Mouse (Mus musculus): Measurements from ENCODE around the gene Stk10. TPM values are rescaled to one million over a fixed set of nuclear protein-coding genes. Genes with fewer than 3 reads are reported as not detected.

The Stk10 gene
- polyA plus RNA-seq, 2 experiments from 2014 or later, result 66.9 to 116 TPM

DNA sequence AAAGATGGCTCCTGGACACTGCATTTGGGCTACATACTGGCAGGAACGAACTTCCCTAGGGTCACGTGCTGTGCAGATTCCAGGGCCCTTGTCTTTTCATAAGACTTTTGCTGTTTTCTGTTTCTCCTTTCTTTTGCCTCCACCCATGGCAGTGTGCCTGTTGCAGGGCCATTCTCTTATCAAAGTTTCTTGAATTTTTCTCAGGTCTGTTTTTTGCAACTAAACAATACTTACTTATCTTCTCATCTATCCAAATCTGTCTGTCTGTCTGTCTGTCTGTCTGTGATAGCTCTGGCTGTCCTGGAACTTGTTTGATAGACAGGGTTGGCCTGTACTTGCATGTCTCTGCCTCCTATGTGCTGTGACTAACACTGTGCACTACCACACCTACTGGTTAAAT lies 101.7 kb downstream of the Stk10 start:
- no peak for ATAC-seq

DNA sequence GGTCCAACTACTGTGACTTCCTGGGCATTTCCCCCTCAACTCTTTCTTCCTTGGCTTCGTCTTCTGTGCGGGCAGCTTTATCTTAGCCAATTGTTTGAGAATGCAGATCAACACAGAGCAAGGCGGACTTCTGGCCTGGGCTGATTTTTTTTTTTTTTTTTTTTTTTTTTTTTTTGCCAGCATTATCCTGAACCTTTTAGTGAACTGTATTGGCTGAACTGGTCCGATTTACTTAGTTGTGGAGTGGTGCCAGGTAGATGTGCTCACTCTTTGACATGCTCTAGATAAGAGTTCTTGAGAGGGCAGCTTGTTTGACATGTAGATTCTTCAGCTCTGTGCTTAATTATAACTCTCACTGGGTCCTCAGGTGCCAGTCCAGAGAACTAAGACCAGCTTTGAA lies 103.2 kb downstream of the Stk10 start:
- no peak for ATAC-seq

- ATAC-seq, result no peak
Measured at GRCm38 (mm10) chr11:32638521-32639255, 105.6 kb downstream of the Stk10 start.

GRCm38 (mm10) chr11:32640617-32641016 lies 107.5 kb downstream of the Stk10 start:
- ATAC-seq, result no peak

DNA sequence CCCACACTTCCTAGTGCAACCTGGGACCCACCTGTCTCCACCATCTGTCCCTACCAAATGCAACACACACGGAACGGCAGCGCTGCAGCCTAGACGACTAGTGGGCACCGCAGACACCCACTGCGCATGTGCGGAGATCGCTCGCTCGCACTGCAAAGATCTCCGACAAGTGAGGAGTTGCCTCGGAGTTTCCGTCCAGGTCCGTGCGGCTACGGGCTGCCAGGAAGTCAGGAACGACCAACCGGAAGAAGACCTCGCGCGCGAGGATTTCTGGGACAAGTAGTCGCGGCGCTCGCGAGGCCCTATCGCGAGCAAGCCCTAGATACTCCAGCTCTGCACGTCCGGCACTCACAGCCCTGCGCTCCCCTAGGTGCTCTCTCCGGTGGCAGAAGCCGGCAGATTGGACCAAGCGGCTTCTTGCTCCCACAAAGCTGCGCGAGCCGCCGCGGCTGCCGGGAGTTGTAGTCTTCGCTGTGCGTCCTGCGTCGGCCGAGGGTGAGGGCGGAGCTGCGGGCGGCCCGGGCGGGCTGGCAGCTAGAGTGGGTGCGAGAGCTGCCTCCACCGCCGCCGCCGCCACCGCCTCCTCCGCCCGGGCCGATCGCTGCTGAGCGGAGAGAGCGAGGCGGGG lies 109.3 kb downstream of the Stk10 start, which contains the start of gene Fbxw11:
Gene Fbxw11 (plus strand): TSS at position 476 of the 628 bp plus-strand sequence.
- ATAC-seq, result peak; percentile 83

DNA sequence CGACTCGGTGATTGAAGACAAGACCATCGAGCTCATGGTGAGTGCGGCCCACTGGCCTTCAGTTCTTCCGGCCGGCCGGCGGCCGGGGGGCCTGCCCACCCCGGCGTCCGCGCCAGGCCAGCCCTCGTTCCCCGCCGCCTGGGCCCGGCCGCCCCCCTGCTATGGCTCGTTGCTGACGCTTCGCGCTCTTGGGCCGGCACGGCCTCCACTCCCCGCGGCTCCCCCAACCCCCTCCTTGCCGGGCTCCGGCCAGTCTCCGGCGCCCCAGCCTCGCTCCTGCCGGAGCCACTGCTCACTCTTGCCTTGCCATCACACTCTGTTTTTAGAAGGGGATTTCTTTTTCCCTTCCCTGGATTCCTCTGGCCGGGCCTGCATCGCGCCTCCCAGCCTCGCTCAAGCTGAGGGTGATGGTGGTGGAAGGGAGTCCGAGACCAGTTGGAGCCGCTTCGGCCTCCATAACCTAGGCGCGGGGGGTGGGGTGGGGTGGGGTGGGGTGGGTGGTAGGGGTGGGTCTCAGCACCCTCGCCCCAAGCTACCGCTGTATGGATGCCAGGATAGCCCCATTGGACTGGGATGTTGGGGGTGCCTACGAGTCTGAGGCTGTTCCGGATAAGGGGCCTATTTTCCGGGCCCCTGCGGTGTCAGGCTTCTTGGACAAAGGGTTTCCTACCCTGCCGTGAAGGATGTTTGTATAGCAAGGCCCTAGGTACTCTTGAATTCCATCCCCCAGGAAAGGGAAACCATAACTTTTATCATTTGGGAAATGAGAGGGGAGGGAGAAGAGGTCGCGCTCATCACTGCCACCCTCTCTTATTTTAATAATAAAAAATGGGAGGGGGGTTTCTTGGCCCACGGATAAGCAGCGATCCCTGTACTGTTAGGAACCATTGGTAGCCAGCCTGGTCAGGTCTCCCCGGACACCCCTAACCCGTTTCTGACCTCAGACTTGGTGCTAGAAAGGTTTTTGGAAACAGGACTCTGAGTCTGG lies 110.1 kb downstream of the Stk10 start:
- no peak for ATAC-seq

DNA sequence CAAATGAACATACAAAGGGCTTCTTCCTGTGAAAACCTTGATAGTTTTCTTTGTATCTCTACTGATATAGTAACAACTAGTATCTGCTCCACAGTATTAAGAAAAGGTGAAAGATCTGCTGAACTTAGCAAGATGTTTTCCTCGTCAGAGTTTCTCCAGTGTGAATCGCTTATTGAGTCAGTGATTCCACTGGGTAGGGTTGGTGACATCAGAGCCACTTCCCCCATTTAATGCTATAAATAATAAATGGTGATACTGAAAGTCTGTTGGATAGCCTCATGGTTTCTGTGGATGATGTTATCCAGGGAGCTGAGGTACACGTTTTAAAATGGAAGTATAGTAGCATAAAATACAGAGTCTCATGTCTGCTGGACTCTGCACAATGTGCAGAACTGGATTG lies 110.9 kb downstream of the Stk10 start:
- ATAC-seq, result peak; percentile 38

DNA sequence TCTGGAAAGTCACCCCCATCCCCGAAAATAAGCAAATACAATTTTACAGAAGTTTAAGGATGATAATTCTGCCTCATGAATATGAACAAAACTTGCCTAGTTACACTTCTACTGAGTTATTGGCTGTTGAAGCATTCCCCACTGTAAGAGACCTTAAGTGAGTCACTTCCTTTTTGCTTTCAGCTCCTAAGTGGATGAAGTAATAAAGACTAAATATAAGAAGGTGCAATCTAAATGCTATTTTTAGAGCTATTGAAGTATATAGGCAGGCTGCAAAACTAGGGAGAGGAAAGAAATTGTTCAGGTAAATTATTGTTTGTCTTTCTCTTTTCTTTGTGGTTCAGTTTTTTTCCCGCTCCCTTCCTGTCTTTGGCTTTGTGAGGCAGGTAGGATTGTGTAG lies 114.2 kb downstream of the Stk10 start:
- no peak for ATAC-seq

DNA sequence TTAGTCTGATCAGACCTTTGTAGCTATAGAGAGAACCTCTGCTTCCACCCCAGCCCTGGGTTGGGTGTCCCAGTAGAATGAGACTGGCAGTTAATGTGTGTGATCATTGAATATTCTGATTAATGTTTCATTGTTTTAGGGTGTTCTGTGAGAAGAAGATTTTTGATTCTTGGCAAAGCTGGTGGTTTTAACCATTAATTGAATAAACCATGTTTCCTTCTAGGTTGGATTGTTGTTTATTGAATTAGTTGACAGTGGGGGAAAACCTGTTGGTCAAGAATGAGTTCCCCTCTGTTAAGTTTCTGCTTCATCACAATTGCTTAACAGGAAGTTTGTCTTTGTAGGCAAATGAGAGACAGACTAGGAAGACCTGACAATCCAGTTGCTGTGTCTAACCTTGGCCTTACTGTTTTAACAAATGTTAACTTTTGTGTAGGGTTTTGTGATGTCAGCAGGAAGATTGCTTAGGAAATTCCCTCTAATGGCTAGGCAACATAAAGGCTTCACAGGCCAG lies 117.2 kb downstream of the Stk10 start:
- ATAC-seq, result no peak

DNA sequence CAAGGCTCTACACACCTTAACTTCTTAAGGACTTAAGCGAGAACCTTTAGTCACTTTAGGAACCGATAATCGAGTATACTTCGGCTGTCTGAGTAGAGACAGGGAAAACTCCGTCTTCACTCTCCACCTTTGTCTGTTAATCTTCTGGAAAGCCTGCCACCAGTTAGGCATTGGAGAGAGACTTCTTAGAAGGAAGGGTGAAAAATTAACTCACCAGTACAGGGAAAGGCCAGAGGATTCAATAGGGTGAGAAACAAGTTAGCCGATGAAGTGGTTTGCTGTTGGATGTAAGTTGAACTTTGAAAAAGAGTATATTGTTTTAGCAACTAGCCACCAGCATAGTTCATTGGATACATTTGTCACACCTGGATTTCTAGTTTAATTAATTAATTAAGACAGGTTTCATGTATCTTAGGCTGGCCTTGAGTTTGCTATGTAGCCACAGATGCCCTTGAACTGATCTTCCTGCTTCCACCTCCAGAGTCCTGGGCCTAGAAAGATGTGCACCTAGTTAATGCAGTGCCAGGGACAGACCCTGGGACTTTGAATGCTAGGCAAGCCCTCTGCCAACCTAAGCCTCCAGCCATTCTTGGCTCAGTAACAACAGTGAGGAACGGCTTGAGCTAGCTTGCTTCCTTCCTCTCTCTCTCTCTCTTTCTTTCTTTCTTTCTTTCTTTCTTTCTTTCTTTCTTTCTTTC lies 117.9 kb downstream of the Stk10 start:
- no peak for ATAC-seq

GRCm38 (mm10) chr11:32651723-32652122 lies 118.6 kb downstream of the Stk10 start:
- no peak for ATAC-seq

DNA sequence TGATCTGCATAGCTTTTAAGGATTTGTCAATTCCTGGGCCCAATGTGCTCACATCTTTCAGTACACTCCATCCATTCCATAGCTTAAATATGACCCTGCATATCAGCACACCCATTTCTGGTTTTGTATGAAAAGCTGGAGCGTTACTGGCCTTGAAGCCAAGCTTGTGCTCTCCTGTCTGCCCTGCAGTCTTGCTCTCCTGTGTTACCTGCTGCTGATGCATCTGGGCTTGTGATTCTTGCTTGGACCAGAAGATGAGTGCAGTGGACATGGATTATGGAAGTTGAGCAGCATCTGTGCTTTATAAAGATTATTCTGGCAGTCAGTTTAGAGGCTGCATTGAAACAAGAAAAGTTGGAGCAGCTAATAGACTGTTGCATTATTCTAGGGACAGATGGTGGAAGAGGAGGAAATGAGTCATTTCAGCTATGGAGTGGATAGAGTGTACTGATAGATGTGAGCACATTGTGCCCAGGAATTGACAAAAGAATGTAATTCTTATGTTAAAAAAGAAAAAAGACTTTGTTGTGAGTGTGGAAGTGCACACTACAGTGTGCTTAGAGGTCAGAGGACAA lies 129.1 kb downstream of the Stk10 start:
- no peak for ATAC-seq

- no peak for ATAC-seq
Measured at GRCm38 (mm10) chr11:32665639-32666038, 132.5 kb downstream of the Stk10 start.

DNA sequence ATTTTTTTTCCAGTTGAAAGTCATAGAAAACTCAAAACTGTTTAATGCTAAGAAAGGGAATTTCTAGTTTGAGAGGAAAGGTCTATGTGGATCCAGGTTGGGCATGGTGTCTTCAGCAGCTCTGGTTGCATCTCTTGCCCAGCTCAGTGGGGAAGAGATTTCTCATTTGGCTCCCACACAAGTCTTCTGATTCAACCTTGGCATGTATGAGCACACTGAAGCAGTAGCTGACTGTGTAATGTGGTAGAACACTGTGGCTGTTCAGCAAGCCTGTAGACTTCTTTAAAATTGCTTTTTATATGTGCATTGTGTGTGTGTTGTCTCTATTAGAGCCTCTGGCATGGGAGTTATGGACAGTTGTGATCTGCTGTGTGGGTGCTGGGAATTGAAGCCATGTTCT lies 133.9 kb downstream of the Stk10 start:
- no peak for ATAC-seq

- peak; percentile 49 for ATAC-seq
Measured at GRCm38 (mm10) chr11:32671480-32671879, 138.4 kb downstream of the Stk10 start.

Other genes starting within 250 kb of the Stk10 start
- gene Hba-a1, start 249.8 kb upstream of the Stk10 start, polyA plus RNA-seq (2017; shearing (Covaris generic)), result 100 to 1,000 TPM in 1 of 2 experiments, 1 to 10 TPM in 1; 4.6 to 196 TPM
- not detected for gene Hbq1b, start 246.3 kb upstream of the Stk10 start, polyA plus RNA-seq (2017; shearing (Covaris generic))
- 100 to 1,000 TPM in 1 of 2 experiments, 1 to 10 TPM in 1; 8.9 to 339 TPM for gene Hba-a2, start 236.8 kb upstream of the Stk10 start, polyA plus RNA-seq (2017; shearing (Covaris generic))
- gene Hbq1a, start 233.2 kb upstream of the Stk10 start, polyA plus RNA-seq (2017; shearing (Covaris generic)), result not detected
- gene Sh3pxd2b, start 185.5 kb upstream of the Stk10 start, polyA plus RNA-seq (2017; shearing (Covaris generic)), result under 1 TPM in 1 of 2 experiments, not detected in 1; 0.06 TPM
- 1 to 10 TPM; 2.3 to 3.1 TPM for gene Ubtd2, start 77.9 kb upstream of the Stk10 start, polyA plus RNA-seq (2017; shearing (Covaris generic))
- gene Efcab9, start 1.2 kb upstream of the Stk10 start, polyA plus RNA-seq (2017; shearing (Covaris generic)), result 1 to 10 TPM; 1.1 to 1.2 TPM
- 10 to 100 TPM; 21.3 TPM for gene Fbxw11, start 109.4 kb downstream of the Stk10 start, polyA plus RNA-seq (2017; shearing (Covaris generic))